Mouse (Mus musculus) common myeloid progenitor, adult 5-6 weeks (primary cell): ENCODE measurements at regions not wholly inside any gene's neighbourhood (a gene's known extent, or its start where the extent isn't known, plus 50 kb on each side); places are given as distances from the start of the nearest gene placed in this dataset.

ENCODE experiments used
- ATAC-seq: replicated peaks from 2 replicates; pipeline ENCODE4 v1.8.0; 2016; ENCODE audit warnings: low read depth, mild to moderate bottlenecking, moderate TSS enrichment, inconsistent platforms; ENCODE audit not compliant: poor library complexity, severe bottlenecking

DNA sequence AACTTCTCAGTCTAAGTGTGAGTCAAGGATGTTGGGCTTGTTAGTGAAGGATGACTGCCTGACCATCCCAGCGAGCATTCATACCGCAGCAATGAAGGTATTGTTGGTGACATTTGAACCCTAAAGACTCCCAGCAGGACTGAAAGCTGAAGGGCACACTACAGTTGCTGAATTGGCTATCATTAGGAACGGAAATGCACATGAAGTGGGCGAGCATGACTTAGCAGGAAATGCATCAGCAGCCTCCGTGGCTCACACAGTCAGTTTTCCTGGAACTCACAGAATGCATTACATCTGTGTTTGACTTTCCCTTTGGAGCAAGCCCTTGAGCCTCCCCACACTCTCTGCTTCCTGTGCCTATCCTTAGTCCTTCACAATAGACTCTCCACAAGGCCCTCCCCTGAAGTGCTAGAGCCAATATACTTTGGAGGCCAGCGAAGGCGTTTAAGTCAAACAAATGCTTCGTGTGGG, 63.9 kb downstream of the Tmco5 start:
- peak; percentile 97 for ATAC-seq

DNA sequence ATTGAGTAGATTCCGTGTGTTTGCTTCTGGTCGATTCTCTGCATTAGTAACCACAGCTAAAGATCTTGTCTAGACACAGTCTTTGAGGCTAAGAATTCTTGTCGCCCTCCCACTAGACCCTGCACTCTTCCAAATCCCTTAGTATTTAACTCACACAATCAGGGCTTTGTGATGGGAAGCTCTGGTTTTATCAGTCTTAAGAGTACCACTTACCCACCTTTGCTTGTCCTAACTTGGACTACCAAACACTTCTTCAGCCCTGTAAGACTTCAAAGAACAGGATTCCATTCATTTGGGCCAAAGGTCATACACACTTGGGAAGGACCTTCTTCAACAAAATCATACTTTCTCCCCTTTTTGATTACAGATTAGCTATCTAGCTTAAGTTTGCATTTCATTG, 70.0 kb downstream of the Tmco5 start:
- no peak for ATAC-seq

DNA sequence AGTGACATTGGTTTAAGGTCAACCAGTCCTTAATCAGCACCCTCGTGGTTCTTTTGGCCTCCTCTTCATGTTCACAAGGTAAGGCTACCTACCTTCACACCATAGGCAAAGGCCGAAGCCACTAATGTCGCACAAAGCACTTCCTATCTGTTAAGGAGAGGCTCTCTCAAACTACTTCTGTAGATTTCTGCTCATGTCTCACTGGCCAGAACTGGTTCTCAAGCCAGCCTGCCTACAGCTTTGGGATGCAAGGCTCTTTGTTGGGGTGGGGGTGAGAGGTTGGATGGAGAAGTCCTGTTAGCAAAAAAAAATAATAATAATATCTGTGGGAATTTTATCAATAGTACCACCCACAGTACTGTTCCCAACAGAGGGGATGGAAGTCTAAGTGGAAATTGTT, 71.2 kb downstream of the Tmco5 start:
- ATAC-seq = no peak

DNA sequence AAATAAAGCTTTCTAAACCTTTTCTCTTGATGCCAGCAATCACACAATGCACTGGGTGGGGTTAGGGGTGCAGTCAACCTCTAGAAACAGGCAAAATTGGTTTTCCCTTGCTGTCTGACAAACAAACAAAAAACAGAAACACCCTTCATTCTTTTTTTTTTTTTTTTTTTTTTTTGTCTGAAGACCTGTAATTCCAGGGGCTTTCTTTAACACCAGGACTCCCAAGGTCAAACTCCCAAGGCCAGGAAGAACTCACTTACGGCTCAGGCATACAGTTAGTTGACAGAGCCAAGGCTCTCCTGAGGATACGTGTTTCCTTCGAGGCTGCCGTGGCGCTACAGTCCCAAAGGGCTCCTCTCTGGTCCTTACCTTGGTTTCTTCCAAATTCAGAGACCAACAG, 71.7 kb downstream of the Tmco5 start:
- ATAC-seq = no peak

DNA sequence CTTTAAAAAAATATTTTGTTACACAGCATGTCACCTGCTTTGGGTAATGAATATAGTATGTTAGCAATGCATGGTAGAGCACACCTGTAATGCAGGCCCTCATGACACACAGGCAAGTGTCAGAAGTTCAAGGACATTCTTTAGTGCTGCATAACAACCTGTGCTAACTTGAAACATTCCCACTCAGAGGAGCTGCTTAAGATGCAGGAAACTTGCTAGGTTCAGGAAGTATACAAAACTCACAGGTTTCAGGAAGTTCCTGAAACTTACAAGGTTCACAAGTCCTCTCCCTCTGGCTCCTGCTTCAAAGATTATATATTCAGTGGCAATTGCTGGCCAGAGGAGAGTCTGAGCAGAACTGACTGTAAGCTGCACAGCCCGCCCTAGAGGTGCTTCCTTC, 73.0 kb downstream of the Tmco5 start:
- no peak for ATAC-seq

DNA sequence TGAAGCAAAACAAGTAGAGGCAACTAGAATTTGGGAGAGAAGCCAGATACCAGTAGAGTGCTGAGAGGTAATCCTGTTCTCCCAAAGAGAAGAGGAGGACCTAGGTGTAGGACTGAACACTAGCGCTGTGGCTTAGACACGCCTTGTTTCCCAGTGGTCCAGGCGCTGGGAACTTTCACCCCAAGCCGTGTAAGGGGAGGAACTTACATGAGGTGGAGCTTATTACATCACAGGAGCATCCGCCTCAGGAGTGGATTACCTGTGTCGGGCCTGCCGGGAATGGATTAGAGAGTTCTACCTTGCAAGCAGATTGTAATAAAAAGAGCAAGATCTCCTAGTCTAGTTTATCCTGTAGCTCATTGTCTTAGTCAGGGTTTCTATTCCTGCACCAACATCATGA, 75.8 kb downstream of the Tmco5 start:
- ATAC-seq = no peak

DNA sequence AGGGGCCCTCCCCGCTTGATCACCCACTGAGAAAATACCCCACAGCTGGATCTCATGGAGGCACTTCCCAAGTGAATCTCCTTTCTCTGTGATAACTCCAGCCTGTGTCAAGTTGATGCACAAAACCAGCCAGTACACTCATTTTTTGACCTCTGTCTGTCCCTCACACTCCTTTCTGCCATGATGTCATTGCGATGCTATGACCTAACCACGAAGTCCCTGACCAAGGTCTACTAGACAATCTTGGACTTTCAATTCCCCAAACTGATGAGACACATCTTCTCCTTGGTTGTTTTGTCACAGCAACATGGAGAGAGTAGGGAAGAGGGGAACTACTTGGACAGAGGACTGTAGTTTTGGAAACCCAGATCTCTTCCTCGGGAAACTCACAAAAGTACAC, 76.4 kb downstream of the Tmco5 start:
- peak; percentile 63; the same call in 1 of the 2 replicates for ATAC-seq

DNA sequence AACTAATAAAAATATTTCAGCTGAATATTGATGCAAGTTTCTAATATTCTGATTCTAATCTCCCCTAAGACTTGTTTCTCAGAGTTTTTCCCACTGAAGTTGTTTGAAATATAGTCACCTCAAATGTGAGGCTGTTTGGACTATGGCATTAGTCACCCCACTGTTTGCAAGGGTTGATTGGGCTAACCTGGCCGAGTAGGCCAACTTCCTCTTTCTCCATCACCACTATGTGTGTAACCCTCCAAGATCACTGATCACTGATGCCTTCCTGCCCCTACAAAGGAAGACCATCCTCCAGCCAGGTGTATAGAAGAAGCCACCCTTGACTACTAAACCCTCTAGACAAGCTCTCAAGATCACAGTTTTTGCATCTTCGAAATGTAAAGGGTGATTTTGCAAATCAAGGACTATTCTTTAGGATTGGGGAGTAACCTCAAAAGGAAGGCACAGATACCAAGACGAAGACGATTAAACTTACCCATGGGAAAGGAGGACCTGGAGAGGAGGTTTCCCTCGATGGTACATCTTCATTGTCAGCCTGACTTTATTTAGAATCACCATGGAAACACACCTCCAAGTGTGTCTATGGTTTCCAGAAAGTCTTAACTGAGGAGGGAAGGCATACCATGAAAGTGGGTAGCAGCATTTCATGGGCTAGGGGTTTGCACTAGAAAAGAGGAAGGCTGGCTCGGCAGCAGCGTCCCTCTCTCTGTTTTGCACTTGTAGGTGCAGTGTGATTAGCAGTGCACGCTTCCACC, 84.8 kb downstream of the Tmco5 start:
- ATAC-seq = peak; percentile 74; the same call in 1 of the 2 replicates

DNA sequence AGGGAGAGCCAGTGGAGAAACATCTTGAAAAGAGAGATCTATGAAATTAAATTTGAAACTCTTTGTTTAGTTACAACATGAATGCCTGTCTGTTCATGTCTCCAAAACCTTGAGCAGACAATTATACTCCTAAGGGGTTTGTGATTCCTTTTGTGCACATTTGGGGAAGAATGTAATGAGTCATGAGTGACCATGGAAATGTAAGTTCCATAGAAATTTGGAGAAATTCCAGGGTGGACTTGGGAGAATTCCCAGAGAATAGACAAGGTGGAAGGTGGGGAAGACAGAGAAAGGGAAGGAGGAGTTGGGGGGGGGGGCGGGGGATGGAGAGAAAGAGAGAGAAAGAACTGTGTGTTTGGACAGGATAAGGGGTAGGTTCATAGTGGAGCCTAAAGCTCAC, 87.8 kb downstream of the Tmco5 start:
- ATAC-seq = no peak

DNA sequence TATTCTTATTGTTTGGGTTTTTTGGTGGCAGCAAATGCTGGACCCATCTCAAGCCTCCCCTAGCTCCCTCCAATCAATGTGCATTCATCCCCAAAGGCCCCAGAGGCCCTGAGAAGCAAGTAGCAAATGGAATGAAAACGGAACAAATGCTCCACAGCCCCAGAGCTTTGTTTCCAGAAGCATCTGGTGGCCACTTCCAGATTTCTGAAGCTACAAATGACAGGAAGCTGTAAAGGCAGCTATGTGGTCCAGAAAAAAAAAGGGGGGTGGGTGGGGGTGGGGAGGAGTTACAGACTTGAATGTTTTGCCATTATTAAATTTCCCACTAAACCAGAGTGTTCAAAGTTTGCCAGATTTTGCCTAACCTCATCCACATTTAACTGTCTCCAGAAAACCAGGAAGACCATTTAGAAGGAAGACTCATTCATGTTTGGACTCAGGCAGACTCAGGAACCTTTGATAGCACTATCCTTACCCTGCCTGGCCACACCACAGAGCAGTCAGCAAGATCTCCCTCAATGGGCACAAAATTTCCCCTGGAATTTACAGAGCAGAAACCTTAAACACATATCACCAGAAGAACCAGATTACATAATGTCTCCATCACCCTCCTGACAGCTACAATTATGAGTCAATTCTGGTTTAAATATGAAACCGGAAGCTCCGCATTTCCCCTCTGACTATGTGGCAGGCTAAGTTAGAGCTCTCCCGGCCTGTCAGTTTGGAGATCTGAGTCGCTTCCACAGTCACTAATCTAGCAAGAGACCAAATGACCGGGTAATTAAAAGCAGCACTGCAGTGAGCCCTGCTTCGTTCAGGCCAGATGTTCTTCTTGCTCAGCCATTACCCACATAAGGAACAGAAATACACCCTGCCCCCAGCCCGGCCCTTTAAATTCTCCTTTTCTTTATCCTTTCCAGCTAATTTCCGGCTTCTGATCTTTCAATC, 93.4 kb downstream of the Tmco5 start:
- ATAC-seq = peak; percentile 77

DNA sequence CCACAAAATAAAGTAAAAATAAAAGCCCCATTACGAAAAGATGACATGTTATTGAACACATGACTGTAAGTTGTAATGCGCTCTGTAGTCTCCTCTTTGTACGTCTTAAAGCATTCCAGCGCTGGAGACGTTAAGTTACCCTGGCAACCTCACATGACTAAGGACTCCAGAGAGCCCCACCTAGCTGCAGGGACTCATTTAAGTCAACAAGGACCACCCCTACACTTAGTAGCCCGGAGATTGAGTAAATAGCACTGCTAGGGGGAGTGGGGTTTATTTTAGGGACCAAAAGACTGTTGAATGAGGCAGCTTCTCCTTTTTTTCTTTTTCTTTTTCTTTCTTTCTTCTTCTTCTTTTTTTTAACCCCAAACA, 94.1 kb downstream of the Tmco5 start:
- peak; percentile 59 for ATAC-seq

DNA sequence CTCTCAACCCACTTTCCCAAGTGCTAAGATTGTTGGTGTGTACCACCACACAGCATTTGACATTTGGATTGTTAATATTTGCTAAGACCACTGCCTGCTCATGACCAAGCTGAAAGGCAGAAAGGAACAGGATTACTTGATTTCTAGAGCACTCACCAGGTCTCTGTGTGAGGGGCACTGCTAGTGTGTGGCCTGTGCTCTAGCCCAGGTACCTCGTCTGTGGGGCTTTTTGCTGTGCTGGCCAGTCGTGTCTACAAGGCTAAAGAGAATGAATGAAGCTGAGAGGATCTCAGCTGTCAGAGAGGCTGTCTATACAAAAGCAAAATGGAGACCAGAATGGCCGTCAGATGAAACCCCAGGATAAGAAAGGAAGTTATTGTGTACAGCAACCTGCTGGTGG, 95.0 kb downstream of the Tmco5 start:
- no peak for ATAC-seq

DNA sequence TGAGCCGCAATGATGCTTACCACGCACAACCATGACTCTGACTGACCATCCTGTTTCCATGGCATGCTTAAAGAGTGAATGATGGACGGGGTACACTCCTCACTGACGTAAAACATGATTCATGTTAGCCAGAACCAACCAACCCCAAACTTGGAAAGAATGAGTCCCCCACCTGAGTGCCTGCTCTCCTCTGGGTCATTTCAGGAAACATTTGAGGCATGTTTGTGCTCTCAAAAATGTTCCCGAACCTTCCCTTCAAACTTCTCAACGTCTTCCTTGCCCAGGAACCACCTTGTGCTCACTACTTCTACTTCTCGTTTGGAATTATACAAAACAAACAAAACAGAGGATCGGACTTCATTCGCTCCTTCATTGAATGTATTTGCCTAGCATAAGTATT, 95.7 kb downstream of the Tmco5 start:
- no peak for ATAC-seq

DNA sequence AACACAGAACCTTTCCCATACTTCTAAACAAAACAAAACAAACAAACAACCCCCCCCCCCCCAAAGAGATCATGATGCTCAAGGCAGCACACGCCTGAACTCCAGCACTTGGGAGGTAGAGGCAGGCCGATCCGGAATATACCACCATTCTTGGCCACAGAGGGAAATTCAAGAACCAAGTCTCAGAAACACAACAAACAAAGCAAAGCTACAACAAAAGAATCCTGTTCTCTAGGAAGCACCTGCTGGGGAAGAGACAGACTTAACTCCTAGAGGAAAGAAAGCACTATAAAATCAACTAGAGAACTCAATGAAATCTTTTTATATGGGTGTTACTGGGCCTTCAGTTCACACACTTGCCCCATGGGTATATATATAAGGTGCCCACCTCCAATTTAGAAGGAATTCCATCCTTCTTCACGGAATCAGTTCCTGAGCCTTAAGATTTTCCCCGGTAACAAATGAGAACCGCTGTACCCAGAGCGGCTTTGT, 96.1 kb downstream of the Tmco5 start:
- ATAC-seq = no peak

DNA sequence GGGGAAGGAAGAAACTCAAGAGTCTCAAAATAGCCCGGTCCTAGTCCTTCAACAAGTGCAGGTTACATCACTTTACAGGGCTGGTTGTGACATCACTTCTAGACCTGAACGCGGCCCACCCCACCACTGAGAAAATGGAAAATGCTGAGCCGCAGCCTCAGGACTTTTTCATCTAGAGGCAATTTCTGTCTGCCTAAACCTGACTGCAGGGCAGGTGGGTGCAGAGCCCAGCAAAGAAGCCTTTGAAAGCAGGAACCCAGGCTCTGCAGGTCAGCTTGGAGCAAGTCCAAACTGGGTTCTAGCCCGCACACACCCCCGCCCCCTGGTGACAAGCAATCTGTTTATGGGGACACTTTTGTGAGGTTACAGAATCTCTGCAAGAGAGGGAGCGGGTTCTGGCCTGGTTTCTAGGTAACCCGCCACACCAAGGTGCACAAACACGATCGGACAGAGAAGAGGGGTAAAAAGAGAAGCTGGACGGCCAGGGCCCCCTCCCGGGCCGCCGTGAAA, 96.7 kb downstream of the Tmco5 start:
- ATAC-seq = peak; percentile 37

DNA sequence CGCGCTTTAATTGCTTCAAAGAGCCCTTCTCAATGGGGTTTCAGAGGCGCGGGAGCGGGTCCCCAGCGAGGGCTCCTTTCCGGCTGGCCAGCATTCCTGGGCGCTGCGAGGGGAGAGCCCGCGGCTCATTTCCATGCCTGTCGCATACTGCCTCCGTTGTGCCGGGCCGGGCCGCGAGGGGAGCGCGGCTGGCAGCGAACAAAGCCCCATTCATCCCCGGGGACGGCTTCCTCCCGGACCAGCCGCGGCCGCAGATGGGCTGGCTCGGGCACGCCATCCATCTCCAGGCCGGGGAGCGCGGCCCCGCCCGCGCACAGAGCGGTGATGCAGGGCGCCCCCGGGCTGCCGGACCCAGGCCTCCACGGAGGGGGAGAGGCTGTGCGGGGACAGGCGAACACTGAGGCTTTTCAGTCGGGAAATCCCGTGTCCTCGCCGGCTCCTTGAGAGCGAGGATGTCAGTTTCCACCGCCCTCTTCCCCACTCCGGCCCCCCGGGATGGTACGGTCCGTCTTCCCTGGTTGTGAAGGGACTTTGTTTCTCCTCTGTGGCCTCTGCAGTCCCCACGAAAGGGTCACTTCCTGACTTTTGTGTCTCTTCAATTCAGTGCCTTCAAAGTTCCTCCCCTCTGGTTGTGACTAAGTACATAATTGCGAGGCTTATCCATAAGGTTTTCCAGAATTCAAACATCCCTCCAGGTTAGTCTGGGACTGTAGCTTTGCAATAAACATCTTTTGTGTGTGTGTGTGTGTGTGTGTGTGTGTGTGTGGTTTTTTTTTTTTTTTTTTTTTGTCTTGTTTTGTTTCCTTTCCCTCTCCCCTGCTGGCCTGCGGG, 97.3 kb downstream of the Tmco5 start:
- peak; percentile 21 for ATAC-seq

DNA sequence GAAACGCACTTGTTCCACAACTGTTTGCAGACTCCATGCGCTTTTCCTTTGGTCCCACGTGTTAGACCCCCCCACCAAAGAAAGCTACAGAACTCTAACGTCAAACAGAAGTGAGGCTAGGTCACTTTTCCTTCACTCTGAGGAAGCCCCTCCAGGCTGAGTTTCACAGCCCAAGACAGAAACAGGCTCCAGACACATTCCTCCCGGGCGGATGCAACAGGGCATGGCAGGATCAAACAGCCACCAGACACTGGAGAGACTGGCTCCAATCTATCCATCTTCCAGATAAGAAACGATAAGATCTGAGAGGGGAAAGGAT, 97.9 kb downstream of the Tmco5 start:
- ATAC-seq = no peak

DNA sequence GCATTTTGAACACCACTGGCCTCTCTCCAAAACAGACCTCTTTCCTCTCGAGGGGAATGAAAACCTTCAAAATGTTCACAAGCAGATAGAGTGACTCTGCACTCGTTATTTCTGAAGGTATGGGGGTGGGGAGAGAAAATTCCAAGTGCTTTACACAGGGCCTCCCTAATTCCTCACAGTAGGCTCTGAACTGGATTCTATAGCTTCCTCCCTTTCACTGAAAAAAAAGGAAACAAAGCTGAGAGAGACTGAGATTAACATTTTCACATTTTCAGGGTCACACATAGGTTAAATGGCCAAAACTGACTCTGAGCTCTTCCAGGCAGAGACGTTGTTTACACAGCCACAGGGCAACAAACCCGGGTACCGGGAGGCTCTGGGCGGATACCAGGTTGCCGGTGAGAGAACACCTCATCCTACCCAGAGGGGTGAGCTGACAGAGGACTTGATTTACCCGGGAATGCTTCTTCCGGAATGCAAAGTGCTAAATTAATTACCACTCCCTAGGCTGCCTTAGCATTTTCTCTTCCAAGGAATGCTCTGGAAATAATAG, 98.5 kb downstream of the Tmco5 start:
- no peak for ATAC-seq

DNA sequence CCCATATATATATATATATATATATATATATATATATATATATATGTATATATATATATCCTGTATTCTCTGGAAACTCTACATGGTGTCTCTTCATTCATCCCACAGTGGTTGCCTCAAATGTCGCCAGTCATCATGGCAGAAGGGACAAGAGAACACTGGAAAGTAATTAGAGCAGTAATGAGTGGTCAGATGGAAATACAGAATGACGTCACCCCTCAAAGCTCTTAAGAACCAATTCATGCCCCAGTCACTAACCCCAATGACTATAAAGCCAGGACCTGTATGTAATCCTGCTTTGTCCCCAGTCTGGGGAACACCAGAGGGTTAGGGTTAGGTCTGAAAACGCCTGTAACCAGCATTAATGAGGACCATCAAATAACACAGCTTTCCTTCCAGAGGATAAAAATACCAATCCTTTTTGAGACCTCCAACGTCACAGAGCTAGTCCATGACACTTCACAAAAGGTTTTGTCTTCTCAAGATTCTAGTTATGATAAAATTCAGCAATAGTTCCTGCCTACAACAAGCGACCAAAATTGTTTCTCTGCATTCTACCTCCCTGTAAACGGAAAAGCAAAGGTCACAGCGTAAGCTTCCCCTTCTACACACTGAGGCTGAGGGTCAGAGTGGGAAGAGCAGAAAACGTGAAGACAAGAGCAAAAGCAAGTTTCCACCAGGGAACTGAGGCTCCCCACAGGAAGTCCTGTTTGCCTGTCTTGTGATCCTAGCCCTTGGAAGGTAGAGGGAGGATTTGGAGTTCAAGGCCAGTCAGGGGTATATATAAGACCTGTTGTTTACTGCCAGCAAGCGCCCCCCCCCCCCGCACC, 99.5 kb downstream of the Tmco5 start:
- ATAC-seq = no peak
